Mouse (Mus musculus): ENCODE results near the gene Hoxc5.

Hoxc5 gene

DNA sequence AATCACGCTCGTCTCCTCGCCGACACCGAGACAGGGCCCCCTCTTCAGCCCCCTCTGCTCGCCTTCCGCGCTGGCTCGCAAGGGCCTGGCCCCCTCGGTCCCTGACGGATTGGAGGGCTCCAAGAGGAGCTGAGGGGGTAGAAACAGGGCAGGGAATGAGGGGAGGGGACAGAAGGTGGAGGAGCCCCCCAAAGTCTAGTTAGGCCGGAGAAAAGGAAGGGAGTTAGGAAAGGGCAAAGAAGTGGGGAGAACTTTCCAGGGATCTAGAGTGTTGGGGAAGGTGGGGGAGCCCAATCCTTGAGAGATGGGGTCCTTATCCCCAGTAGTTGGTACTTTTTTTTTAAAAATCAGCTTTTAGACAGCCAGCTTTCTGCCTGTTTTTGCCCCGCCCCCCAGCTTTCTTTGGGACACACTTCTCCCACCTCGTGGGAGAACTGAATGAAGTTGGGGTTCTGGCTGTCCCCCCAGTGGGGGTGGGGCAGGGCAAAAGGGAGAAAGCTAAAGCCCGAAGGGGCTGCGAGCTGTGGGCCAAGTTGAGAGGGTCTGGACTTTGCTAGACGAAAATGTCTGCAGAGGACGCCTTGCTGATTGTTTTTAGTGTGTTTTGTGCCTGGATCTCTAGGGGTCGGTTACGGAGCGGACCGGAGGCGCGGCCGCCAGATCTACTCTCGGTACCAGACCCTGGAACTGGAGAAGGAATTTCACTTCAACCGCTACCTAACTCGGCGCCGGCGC lies 43.0 kb downstream of the Hoxc5 start:
- in situ Hi-C loops (cut with MseI, MboI) = loop anchor here (5.0 to 10.0 kb wide), 2 partner anchors 125 to 162 kb away; no protein-coding TSS in a partner anchor

DNA sequence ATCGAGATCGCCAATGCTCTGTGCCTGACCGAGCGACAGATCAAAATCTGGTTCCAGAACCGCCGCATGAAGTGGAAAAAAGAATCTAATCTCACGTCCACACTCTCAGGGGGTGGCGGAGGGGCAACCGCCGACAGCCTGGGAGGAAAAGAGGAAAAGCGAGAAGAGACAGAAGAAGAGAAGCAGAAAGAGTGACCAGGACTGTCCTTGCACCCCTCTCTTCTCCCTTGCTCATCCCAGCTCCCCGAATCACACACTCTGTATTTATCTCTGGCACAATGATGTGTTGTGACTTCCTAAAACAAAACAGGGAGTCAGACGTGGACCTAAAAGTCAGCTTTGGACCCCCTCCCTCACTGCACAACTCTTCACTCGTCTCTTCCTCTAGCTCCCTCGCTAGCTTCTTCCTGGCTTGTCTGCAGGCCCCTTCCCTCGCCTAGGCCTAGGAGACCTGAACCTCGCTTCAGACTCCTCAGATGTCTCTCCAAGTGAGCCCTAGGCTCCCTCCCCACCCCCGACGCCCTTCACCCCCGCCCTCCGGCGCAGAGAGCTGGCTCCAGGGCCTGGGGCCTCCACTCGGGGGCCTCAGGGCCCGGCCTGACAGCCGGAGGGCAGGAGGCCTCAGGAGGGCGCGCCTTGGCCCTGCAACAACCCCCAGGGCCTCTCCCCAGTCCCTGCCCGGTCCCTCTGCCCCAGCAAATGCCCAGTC lies 43.8 kb downstream of the Hoxc5 start:
- in situ Hi-C loops (cut with MseI, MboI) = loop anchor here (5.0 to 10.0 kb wide), 2 partner anchors 124 to 161 kb away; no protein-coding TSS in a partner anchor

DNA sequence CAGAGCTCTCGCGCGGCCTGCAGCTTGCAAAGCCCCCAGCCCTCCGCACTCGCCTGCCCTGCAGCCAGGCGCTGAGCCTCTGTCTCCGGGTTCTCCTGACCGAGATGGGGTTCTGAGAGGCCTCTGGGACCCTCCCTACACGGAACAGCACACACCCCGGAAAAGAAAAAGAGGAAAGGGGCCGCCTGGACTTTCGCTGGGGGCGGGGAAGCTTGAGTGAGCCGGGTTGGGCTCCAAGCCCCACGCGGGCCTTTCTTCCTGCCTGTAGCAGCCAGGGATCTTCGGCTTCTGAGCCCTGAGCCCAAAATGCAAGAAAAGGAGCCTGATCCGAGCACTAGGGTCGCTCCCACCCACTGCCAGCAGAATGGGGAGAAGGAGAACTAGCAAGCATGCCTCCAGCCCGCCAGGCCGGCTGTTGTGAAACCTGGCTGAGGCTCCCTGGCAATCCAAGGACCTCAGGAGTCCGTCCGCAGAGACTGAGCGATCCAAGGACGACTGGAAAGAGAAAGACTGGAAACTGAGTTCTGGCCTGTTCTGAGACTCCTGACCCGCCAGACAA lies 44.8 kb downstream of the Hoxc5 start:
- in situ Hi-C loops (cut with MseI, MboI) = loop anchor here (5.0 to 10.0 kb wide), 2 partner anchors 123 to 160 kb away; no protein-coding TSS in a partner anchor

- in situ Hi-C loops (cut with MseI, MboI) = loop anchor here (5.0 to 10.0 kb wide), 2 partner anchors 121 to 159 kb away; no protein-coding TSS in a partner anchor
Measured at GRCm38 (mm10) chr15:103013238-103013984, 46.2 kb downstream of the Hoxc5 start.

DNA sequence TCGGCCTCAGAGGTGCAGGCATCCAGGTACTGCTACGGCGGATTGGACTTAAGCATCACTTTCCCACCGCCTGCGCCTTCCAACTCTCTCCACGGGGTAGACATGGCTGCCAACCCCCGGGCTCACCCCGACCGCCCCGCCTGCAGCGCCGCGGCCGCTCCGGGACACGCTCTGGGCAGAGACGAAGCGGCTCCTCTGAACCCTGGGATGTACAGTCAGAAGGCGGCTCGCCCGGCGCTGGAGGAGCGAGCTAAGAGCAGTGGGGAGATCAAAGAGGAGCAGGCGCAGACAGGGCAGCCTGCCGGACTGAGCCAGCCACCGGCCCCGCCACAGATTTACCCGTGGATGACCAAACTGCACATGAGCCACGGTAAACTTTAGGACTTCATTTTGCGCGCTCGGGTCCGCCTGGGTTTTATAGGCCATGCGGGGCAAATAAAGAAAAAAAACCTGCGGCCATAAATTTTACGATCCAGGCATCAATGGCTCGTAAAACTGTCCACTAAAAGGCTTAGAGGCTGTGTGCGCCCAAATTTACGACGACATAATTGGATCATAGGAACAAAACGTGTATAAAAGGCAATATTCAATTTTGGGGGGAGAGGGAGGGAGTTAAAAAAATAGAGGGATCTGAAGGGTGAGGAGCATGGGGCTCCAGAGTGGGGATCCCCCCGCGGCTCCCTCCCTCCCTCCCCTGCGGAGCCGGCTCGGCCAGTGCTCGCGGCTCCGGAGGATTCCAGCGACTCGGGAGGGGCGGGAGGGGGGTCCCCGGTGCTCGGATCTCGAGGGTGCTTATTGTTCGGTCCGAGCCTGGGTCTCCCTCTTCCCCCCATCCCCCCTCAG lies 47.1 kb downstream of the Hoxc5 start:
- in situ Hi-C loops (cut with MseI, MboI) = loop anchor here (5.0 to 10.0 kb wide), 2 partner anchors 120 to 158 kb away; no protein-coding TSS in a partner anchor

DNA sequence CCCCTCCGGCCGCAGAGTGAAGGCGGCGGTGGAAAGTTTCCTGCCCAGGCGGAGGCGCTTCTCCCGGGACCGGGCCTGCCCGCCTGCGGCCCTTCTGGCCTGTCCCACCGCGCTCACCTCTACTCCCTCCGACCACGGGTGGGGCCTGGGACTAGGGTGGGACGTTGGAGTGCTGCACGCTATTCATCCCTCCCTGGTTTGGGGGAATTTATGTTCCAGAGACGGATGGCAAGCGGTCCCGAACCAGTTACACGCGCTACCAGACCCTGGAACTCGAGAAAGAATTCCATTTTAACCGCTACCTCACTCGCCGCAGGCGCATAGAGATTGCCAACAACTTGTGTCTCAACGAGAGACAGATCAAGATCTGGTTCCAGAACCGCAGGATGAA lies 47.8 kb downstream of the Hoxc5 start:
- in situ Hi-C loops (cut with MseI, MboI) = loop anchor here in 1 of 2 experiments (10.0 kb wide), 1 partner anchor 120 kb away; no protein-coding TSS in a partner anchor

DNA sequence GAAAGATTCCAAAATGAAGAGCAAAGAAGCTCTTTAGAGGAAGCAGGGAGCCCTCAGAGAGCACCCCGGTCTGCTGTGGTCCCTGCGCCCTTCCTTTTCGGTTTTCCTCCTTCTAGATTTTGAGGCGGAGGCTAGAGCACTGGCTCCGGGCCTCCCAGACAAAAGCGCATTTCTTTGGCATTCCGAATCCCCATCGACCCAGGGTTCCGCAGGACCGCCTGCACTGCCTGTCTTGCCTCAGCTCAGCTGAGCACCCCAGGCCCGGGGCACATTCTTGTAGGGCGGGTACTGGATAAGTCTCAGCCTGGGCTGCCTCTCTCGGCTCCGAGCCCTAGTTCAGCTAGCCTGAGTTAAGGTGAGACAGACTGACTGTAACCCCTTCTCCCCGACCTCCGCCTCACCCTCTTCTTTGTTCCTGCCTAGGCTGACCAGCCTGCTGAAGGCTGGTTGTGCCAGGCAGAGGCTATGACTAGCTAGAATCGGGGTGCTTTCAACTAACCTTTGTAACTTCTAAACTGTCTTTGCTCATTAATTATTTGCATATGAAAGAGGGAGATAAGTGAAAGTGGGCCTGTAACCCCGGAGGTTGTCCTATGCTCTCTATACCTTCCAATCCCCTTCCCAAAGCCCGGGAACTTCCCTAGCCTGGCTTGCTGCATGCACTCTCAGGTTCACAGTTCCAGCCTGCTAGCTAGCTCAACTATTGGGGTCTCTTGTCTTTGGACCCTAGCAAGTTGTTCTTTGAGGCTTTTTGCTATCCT lies 48.3 kb downstream of the Hoxc5 start:
- in situ Hi-C loops (cut with MseI, MboI) = loop anchor here in 1 of 2 experiments (10.0 kb wide), 1 partner anchor 119 kb away; no protein-coding TSS in a partner anchor

DNA sequence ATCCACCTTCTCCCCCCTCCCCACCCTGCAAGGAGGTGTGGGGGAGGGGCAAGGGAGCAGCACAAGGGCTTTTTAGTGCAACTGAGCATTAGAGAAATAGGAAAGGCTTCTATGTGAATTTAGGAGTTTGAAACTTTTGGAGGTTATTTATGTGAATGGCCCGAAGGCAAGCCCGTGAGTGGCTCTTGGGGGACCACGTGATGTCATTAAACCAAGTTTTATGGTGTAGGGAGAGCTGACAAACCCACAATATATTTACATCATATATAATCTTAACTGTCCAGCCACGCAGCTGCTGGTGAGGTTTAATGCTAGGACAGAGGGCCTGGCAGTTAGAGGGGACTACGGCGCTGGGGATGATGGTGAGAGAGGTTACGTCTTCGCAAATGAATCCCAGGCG lies 51.4 kb downstream of the Hoxc5 start, which contains the start of gene Hoxc4:
Gene Hoxc4 (plus strand): TSS at position 299 of the 400 bp plus-strand sequence.
- in situ Hi-C loops (cut with MseI, MboI) = loop anchor here in 1 of 2 experiments (10.0 kb wide), 1 partner anchor 116 kb away; no protein-coding TSS in a partner anchor

DNA sequence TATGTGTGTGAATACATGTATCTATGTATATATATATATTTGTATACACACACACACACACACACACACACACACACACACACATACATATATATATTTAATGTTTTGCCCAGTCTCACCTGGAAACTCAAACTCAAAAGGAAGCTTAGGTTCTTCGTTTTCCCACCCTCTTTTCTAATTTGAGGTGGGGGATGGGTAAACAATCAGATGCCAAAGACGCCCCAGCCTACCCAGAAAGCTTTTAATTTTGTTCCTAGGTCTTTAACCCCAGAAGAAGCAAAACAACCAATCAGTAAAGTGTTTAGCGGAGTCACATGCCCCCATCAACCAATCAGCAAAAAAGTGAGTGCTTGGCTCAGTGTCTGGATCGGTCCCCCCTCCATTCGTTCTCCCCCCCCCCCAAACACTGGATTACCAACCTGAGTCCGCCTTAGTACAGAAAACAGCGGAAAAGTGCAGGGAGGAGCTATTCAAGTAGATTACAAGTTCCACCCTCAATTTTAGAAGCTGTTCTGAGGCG lies 53.7 kb downstream of the Hoxc5 start:
- in situ Hi-C loops (cut with MseI, MboI) = loop anchor here in 1 of 2 experiments (5.0 kb wide), 1 partner anchor 106 kb away; no protein-coding TSS in a partner anchor

DNA sequence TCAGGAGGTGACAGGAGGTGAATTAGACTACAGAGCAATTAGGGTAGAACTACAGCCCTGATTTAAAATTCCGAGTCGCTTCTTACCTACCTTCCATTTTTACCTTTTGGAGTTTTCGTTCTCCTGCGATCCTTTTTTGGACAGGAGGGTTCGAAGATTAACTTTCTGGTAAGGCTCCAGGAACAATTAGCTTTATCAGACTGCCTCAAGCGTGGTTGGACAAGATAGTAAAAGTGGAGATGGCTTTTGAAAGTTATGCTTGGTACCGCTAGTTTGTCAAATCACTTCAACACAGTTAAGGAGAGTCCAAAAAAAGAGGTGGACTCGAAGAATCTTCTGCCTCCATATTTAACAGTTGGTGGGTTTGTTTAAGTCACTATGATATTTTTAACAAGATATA lies 54.3 kb downstream of the Hoxc5 start:
- in situ Hi-C loops (cut with MseI, MboI) = loop anchor here in 1 of 2 experiments (5.0 kb wide), 1 partner anchor 106 kb away; no protein-coding TSS in a partner anchor

GRCm38 (mm10) chr15:103024131-103024530 lies 56.9 kb downstream of the Hoxc5 start:
- in situ Hi-C loops (cut with MseI, MboI) = loop anchor here in 1 of 2 experiments (5.0 kb wide), 1 partner anchor 103 kb away; no protein-coding TSS in a partner anchor

DNA sequence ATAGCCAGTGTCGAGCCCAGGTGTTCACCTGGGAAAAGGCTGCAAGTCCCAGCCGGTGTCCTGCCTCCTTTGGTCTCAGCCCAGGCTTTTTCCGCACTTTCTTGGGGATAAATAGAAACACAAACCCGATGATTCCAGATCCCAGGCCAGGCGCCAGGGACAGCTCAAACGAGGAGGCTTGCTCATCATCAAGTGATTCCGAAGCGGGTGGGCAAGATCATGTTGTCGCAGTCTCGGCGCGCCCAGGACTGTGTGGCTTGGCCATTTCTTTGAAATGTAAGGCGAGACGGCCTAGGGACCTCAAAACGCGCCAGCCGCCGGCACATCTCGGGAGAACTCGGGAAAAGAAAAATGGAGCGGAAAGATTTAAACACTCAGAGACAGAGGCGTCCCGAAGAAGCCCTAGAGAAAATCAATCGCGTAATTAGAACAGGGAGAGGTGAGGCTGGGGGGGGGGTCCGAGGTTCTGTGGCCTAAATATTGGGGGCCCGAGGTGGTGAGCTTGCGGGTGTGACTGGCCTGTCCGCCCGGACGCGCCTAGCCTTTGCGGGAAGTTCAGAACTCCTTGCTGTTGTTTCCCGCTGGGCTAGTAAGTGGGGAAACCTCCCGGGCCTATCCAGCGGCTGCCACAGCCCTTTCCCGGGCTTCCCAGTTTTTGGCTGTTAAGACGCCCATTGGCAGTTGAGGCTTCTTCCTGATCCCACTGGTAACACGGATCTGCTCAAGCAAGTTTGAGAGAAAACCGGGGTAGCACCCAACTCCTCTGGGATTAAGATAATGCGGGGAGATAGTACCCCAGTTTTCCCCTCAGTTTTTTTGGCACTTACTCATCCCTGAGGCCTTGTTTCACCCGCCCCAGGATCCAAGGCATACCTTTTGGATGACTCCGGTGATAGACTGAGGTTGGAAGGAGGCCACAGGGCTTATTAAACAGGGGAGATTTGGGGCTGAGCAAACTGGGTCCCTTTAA lies 60.3 kb downstream of the Hoxc5 start:
- in situ Hi-C loops (cut with MseI, MboI) = no loop called here

DNA sequence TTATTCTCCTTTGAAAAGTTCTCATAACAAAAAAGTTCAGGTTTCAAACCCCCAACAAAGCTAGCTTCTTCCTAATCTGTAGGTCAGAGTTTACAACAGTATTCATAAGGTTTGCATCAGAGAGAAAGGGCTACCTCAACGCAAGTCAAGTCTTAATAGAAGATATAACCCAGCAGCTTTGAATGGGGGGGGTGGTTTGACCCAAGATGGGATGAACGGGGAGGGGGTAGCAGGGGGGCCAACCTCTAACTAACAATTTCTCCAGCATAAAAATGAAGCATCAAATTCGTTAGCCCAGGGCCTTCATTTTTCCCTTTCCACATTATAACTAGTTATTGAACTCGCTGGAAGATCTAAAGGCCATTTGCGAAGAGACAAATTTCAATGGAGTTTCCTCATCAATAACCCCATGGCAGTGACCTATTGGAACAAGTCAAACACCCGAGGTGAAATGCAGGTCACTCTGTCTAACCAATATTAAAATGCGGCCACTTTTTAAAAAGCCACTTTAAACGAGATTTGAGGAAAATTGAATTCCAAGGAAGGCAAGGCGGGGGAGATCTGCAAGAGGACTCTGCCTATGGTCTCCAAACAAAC lies 61.8 kb downstream of the Hoxc5 start:
- in situ Hi-C loops (cut with MseI, MboI) = no loop called here

DNA sequence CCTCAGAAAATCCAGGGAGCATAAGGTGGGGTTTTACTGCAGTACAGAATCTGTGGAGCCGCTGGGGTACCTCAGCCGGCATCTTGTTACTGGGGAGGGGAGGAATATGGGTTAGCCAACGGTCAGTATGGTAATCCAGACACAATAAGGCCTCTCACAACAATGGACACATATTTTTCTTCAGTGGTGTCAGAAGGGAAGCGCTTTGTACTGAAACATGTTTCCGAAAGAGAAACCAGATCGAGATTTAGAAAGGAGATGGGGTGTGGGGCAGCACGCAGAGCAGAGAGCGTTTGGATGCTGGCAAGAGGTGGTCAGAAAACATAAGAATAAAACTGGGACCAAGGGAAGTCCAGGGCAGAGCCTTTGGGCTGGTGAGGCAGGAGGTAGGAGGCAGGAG lies 62.9 kb downstream of the Hoxc5 start:
- in situ Hi-C loops (cut with MseI, MboI) = no loop called here

DNA sequence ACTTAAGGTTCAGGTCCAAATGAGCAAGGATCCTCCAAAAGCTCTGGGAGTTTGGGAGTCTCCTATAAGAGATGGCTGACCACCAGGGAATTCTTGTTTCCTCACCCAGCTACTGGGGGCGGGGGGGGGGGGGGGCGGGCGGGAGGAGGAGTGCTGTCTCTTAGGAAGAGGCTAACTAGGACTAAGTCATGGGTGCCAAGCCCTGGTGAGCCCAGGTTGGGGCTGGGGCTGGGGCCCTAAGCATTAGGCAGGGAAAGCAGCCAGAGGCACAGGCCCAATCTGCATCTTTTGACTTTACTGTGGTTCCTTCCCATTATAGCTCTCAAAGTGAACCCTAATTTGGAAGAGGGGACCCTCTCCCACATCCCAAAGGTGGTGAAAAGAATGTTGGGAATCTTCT lies 64.9 kb downstream of the Hoxc5 start:
- in situ Hi-C loops (cut with MseI, MboI) = no loop called here

DNA sequence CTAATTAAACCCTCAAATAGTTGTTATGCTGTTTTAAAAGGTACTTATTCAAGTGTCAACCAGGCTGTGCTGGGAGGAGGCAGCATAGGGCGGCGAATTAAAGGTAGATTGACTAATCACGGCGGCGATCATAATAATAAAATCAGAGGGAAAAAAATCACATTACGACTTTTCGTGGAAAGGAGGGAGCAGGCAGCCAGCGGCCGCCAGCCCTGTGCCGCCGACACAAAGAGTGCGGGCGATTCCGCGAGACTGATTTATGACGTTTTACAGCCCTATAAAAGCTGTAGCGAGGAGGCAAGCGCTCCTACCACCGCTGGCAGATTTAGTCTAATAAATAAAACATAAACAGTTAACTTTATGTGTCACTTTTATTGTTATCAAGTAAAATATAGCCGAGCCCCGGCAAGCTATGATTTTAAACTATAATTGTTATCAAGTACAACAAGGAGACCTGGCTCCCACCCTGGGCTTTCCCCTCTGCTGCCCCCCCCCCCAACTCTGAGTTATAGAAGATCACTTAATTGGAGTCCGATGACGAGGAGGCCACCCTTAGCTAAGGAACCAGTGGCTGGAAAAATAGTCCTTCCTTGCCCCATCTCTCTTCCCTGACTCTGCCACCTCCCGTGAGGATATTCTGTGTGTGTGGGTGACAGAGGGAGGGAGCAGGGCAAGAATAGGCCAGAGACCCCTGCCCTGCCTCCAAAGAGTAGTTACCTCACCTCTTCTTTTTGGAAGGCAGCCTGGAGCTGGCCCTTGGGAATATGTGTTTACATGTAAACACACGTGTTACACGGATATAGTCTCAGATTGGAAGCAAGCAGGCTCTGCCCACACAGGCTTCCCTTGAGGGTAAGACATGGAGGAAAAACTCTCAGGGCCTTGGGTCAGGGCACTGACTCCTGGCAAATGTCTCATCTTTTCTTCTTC lies 65.7 kb downstream of the Hoxc5 start:
- in situ Hi-C loops (cut with MseI, MboI) = no loop called here

Measured in mouse trophoblast stem cell (cell line).